Mouse (Mus musculus): ENCODE results near the gene Kat6b. TPM values are rescaled to one million over a fixed set of nuclear protein-coding genes. Genes with fewer than 3 reads are reported as not detected.
"Not testable (repeated sequence)": the region's sequence is repeated elsewhere in the genome, so short reads cannot be mapped to it uniquely, and the experiment has no call there.

The Kat6b gene
- polyA plus RNA-seq, 1 experiment from 2014 or later = 19.6 TPM

DNA sequence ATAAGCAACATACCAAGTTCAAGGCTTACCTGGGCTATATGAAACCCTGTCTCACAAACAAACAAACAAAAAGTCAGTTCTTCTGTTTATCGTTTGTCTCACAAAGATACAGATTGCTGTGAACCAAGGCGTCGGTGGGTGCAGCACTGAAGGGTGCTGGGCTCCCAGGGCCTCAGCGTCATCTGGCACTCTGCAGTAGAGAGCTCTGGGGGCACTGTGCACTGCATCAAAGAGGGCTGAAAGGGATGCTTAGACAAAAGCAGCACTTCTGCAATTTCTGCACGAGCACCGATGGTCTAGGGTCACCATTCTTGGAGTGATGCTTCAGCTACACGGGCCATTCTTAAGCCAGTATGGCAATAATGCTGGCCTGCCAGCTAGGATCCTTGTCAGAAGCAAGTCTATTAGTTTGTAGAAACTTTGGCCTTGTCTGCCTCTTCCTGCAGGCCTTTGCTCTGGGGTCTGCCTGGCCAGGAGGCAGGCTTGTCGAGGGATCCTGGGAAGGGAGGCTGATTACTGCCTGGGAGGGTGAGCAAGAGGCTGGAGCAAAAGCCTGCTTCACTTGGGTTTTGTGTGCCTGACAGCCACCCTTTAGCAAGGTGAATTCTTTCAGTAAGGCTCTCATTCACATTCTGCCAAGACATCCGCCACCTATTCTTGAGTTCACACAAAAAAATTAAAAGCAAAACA lies 7.3 kb downstream of the Kat6b start:
- H3K4me3 ChIP-seq; DNase-seq (ENCODE audit: low spot score); H3K9me3 ChIP-seq (replicated peaks); H3K27me3 ChIP-seq (ENCODE audit: low read depth, poor library complexity, severe bottlenecking); H3K36me3 ChIP-seq; H3K4me1 ChIP-seq: not testable (repeated sequence)
- H3K27ac ChIP-seq = 0 out of 2 replicates have a peak overlapping the region, but pooled peaks have one; percentile 36
- WGBS = 82% methylated on average over 9 of the region's 9 CpGs

DNA sequence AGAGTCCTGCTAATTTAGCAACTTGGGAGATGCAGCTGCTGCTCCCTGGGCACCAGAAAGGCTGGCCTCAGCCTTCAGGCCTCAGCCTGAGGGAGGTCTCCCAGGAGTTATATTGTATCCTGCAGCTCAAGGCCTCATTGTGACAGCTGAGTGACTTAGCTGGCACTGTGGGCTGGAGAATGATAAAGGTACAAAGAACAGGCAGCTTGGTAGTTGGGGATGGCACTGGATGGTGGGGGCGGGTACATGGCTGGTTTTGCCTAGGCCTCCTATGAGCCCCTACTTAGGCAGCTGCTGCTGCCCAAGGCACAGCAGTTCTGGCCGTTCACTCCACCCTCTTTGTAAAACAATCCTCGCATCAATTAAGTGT lies 7.9 kb downstream of the Kat6b start:
- DNase-seq (ENCODE audit: low spot score) = no peak
- H3K36me3 ChIP-seq = no peaks in the 10 kb centered on the region
- H3K4me3 ChIP-seq = no peak overlapping the region
- no peaks in the 10 kb centered on the region for H3K27me3 ChIP-seq (ENCODE audit: low read depth, poor library complexity, severe bottlenecking)
- WGBS = 77% methylated on average over 3 of the region's 3 CpGs
- no peaks in the 10 kb centered on the region for H3K9me3 ChIP-seq (replicated peaks)
- 0 out of 2 replicates have a peak overlapping the region, but pooled peaks have one; percentile 36 for H3K27ac ChIP-seq
- H3K4me1 ChIP-seq = peaks cover 6% of the 10 kb centered on the region

- WGBS = 48% methylated on average over 4 of the region's 4 CpGs
- Histone ChIP-seq H3K27me3 (ENCODE audit: low read depth, poor library complexity, severe bottlenecking) (no peaks in the 10 kb centered on the region), H3K36me3 (no peaks in the 10 kb centered on the region), H3K9me3 (replicated peaks) (no peaks in the 10 kb centered on the region), H3K4me1 (peaks cover 6% of the 10 kb centered on the region), H3K4me3 (no peak overlapping the region), H3K27ac (no peak overlapping the region)
- DNase-seq (ENCODE audit: low spot score) = no peak
These were observed 8.9 kb downstream of the Kat6b start for GRCm38 (mm10) chr14:21490141-21490540.

- 0 out of 2 replicates have a peak, but pooled peaks cover 6% of the 10 kb centered on the region for H3K36me3 ChIP-seq
- H3K4me1 ChIP-seq = peaks cover 57% of the 10 kb centered on the region
- DNase-seq (ENCODE audit: low spot score) = peak; percentile 48
- peak overlapping the region; percentile 95 for H3K27ac ChIP-seq
- no peaks in the 10 kb centered on the region for H3K27me3 ChIP-seq (ENCODE audit: low read depth, poor library complexity, severe bottlenecking)
- H3K4me3 ChIP-seq = peak overlapping the region; percentile 93
- H3K9me3 ChIP-seq (replicated peaks) = no peaks in the 10 kb centered on the region
- 5% methylated on average over 7 of the region's 7 CpGs for WGBS
These were observed 17.2 kb downstream of the Kat6b start for GRCm38 (mm10) chr14:21498361-21498996.

GRCm38 (mm10) chr14:21499011-21499581 lies 17.9 kb downstream of the Kat6b start:
- Histone ChIP-seq H3K4me3 (peak overlapping the region; percentile 93), H3K36me3 (peaks cover 6% of the 10 kb centered on the region; the same call in 1 of the 2 replicates), H3K9me3 (replicated peaks) (no peaks in the 10 kb centered on the region), H3K27ac (peak overlapping the region; percentile 95), H3K27me3 (ENCODE audit: low read depth, poor library complexity, severe bottlenecking) (no peaks in the 10 kb centered on the region), H3K4me1 (peaks cover 59% of the 10 kb centered on the region)
- DNase-seq (ENCODE audit: low spot score) = peak; percentile 75
- WGBS = under 1% methylated on average over 33 of the region's 33 CpGs

- H3K4me3 ChIP-seq = peak overlapping the region; percentile 93
- 1% methylated on average over 56 of the region's 57 CpGs for WGBS
- no peaks in the 10 kb centered on the region for H3K9me3 ChIP-seq (replicated peaks)
- H3K27me3 ChIP-seq (ENCODE audit: low read depth, poor library complexity, severe bottlenecking) = no peaks in the 10 kb centered on the region
- H3K27ac ChIP-seq = peak overlapping the region; percentile 95
- no peak for DNase-seq (ENCODE audit: low spot score)
- H3K4me1 ChIP-seq = peaks cover 65% of the 10 kb centered on the region
- peaks cover 6% of the 10 kb centered on the region; the same call in 1 of the 2 replicates for H3K36me3 ChIP-seq
These were observed 18.5 kb downstream of the Kat6b start for GRCm38 (mm10) chr14:21499631-21500153.

GRCm38 (mm10) chr14:21500154-21501047 lies 19.2 kb downstream of the Kat6b start:
- H3K9me3 ChIP-seq (replicated peaks) = no peaks in the 10 kb centered on the region
- peak overlapping the region; percentile 93 for H3K4me3 ChIP-seq
- under 1% methylated on average over 75 of the region's 75 CpGs for WGBS
- peaks cover 70% of the 10 kb centered on the region for H3K4me1 ChIP-seq
- peak; percentile 98 for DNase-seq (ENCODE audit: low spot score)
- H3K27me3 ChIP-seq (ENCODE audit: low read depth, poor library complexity, severe bottlenecking) = no peaks in the 10 kb centered on the region
- peaks cover 6% of the 10 kb centered on the region; the same call in 1 of the 2 replicates for H3K36me3 ChIP-seq
- peak overlapping the region; percentile 95 for H3K27ac ChIP-seq

- Histone ChIP-seq H3K9me3 (replicated peaks) (no peaks in the 10 kb centered on the region), H3K27ac (peak overlapping the region; percentile 95), H3K4me1 (peaks cover 70% of the 10 kb centered on the region), H3K4me3 (peak overlapping the region; percentile 93), H3K27me3 (ENCODE audit: low read depth, poor library complexity, severe bottlenecking) (no peaks in the 10 kb centered on the region), H3K36me3 (peaks cover 10% of the 10 kb centered on the region)
- whole genome bisulfite sequencing = 1% methylated on average over 36 of the region's 38 CpGs
- peak; percentile 94 for DNase-seq (ENCODE audit: low spot score)
These were observed 19.9 kb downstream of the Kat6b start for GRCm38 (mm10) chr14:21501048-21501657.

DNA sequence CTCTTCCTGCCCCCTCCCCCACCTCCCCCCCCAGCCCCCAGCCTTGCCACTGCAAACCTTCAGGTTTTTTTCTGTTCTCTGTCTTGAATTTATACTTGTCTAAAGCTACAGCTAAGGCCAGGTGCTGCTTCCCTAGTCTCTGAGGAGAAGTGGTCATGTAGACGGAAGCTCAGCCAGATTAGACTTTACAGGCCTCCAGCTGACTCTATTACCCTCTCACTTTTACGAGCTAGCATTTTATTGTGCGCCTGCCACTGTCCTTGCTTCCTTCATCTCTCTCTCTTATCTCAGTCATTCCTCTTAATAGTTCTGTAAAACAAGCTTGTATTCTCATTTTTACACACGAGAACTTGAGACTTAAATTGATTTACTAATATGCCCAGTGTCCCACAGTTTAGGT lies 23.8 kb downstream of the Kat6b start:
- 42% methylated on average over 4 of the region's 4 CpGs for WGBS
- Histone ChIP-seq H3K36me3 (peaks cover 32% of the 10 kb centered on the region), H3K27ac (no peak overlapping the region), H3K4me3 (no peak overlapping the region), H3K4me1 (peaks cover 43% of the 10 kb centered on the region), H3K9me3 (replicated peaks) (no peaks in the 10 kb centered on the region), H3K27me3 (ENCODE audit: low read depth, poor library complexity, severe bottlenecking) (no peaks in the 10 kb centered on the region)
- no peak for DNase-seq (ENCODE audit: low spot score)

DNA sequence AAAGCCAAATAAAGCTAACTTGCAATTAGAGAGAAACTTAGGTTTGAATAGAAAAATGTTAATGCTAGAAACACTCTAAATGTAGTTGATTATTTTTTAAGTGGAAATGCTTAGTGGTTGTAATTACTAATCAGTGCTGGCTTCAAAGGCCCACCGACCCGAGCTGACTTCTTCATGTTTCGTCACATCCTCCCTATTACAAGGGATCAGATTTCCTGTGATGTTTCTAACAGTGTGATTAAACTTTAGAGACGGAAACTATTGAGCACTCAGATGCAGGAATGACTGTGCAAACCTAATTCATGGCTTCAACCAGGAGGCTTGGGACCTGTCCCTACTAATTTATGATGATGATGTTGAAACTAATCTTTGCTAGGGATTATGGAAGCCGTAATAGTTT lies 25.8 kb downstream of the Kat6b start:
- DNase-seq (ENCODE audit: low spot score) = no peak
- Histone ChIP-seq H3K4me1 (peaks cover 27% of the 10 kb centered on the region), H3K4me3 (no peak overlapping the region), H3K36me3 (peaks cover 41% of the 10 kb centered on the region), H3K27ac (no peak overlapping the region), H3K27me3 (ENCODE audit: low read depth, poor library complexity, severe bottlenecking) (no peaks in the 10 kb centered on the region), H3K9me3 (replicated peaks) (no peaks in the 10 kb centered on the region)
- WGBS = 48% methylated on average over 5 of the region's 5 CpGs

DNA sequence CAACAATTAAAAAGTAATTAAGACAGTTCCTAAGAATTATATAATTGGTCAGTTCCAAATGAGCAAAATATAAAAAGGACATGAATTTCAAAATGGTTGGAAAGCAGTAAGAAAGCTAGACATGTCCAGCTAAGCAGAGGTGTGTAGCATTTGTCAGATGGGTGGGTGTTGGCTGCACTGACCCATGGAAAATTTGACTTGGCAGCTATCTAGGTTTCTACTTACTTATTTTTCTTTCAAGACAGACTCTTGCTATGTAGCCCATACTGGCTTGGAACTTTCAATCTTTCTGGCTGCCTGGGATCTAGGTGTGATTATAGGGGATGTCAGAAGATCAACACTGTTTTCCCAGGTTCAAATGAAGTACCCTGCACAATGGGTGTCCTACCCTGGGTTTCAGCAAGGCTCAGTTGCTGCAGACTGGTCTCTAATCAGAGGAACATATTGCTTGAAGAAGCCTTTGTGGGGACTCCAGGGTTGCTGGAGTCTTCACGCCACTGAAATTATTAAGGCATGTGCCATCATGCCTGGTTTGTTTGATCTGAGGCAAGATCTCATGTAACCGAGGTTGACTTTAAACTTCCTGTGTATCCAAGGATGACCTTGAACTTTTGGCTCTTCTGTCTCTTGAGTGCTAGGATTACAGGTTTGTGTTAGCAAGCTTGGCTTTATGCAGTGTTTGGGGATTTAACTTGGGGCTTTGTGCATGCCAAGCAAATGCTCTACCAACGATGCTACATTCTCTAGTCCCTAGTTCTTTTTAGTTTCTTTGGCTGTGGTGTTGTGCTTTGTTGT lies 28.1 kb downstream of the Kat6b start:
- WGBS = 80% methylated on average over 3 of the region's 3 CpGs
- Histone ChIP-seq H3K27ac (no peak overlapping the region), H3K4me1 (peaks cover 12% of the 10 kb centered on the region), H3K27me3 (ENCODE audit: low read depth, poor library complexity, severe bottlenecking) (no peaks in the 10 kb centered on the region), H3K9me3 (replicated peaks) (no peaks in the 10 kb centered on the region), H3K36me3 (peaks cover 41% of the 10 kb centered on the region), H3K4me3 (no peak overlapping the region)
- no peak for DNase-seq (ENCODE audit: low spot score)

Measured in limb, embryonic 10.5 days (tissue).